Mouse (Mus musculus) small intestine, adult 2 months (tissue): ENCODE data around the gene Fam184b.

Source experiments
- CTCF ChIP-seq: fragments of 200-500 bp; IDR thresholded peaks from 2 replicates; pipeline ENCODE4 v1.5.1; 2012; ENCODE audit warnings: low read depth, mild to moderate bottlenecking, control low read depth, inconsistent platforms, low read length, moderate library complexity, mixed read lengths; ENCODE audit not compliant: insufficient replicate concordance, insufficient read length; ENCODE audit errors: extremely low read depth
- POLR2A ChIP-seq: fragments of 200-500 bp; IDR thresholded peaks from 2 replicates; pipeline ENCODE4 v1.6.1; 2012; ENCODE audit warnings: low read depth, mild to moderate bottlenecking, control low read depth, inconsistent platforms, low read length, moderate library complexity

DNA sequence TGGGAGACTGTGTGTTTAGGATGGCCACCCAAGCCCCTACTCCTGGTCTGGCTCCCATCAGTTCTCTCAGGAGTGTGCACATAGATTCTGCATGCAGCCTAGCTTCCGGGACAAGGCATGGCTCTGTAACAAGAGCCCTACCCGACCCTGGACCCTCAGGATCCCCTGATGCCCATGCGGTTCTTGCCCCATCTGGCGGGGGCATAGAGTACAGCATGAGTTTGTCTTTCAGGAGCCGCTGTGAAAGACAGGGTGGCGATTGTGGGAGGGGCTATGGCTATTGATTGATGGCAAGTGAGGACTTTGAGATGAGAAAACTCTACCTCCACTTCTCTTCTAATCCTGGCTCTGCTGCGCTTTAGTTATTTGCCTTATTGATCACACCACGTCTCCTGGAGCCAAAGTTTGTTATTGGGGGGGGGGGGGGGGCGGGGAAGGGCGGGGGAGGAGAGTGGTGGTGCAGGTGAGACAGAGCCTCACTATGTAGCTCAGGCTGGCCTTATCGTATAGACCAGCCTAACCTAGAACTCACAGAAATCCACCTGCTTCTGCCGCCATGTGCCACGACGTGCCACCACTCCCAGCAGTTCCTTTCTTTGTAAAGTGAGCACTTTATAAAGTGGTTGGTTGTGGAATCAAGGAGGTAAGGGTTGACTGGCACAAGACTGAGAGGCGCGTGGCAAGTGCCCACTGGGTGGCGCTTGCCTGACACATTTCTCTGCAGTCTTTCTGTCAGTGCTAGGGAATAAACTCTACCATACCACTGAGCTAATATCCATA, 104.9 kb downstream of the Fam184b start:
- TF ChIP-seq CTCF (peak; percentile 78), POLR2A (no peak)
